Mouse (Mus musculus): ENCODE measurements at regions not wholly inside any gene's neighbourhood (a gene's known extent, or its start where the extent isn't known, plus 50 kb on each side); places are given as distances from the start of the nearest gene placed in this dataset.

DNA sequence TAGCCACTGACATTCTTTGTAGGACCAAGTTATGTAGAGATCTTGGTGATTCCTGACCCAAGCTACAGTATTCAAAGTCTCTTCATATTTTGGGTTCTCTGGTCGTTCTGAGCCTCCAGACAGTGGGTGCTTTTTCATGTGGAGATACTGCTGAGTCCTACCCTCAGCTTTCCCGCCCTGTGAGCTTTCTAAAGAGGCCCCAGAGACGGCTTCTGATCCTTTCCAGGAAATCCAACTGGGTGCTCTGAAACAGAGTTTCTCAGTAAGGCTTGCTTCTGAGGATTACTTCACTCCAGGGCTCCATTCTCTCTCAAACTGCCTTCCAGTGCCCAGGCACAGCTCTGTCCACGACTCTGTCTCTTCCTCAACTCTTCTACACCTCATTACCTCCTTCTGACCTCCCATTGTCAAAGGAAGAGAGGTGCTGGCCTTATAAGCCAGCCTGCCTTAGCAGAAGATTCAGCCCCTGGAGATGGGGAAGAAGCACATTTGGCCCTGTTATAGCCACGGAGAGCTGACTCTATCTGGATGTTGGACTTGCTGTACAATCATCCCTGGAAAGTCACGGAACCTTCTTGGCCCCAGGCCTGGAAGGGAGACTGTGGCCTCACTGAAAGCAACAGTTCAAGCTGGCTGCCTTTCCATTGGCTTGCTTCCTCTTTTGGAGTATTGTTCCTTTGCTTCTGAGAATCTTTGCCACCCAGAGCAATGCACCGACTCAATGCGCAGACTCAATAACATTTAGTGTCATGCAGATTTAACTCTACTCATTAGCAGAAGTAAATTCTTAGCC is 1306.9 kb upstream of the A1bg start:
- peak; percentile 9 for DNase-seq

DNA sequence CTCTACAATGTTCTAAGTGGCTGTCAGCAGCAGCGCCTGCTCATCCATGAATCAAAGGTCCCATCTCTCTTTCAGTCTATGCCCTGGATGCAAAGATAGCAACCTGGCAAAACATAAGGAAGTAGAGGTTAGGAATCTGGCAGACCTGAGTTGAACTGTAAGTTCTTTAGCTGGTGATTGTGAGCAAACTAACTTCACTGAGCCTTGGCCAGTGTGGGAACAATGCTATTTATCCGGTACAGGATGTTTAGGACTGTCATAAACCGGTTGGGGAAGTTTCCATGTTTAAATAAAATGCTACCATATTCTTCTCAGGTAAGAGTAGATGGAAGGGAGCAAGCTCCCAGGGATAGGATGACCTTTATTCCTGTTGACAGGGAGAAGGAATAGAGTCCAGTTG is 1306.2 kb upstream of the A1bg start:
- no peak for DNase-seq

DNA sequence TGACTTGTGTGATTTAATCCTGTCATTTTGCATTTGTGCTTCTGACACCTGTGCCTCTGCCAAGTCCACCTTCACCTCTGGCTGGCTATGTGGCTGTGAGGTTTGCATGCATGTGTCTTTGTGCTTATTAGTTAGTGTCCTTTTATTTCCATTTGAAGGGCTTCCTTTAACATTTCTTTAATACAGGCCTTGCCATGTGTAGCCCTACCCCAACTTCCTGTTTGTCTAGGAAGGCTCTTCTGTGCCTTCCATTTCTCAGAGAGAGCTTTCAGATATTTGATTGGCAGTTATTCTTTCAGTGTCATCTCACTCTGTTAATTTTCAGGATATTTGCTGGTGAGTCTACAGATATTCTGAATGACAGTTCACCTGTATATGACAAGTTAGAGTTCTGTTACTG is 1302.0 kb upstream of the A1bg start:
- no peak for DNase-seq

DNA sequence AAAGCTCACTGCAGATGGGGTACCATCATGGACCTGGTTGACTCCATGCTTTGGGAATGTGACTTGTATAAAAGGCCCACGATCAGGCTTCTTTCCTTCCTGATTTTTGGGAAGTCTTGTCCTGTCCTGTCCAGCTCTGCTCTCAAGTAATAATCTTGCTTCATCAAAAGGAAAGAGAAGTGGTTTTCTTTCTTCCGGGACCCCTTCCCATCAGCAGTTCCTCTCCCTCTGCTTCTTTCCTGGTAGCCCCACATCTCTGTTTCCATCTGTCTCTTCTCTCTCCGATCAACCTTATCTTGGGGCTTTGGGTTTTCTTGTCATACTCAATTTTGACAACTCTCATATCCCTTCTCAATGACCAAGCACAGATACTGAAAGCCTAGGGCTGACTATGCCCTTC is 1301.4 kb upstream of the A1bg start:
- no peak for DNase-seq

DNA sequence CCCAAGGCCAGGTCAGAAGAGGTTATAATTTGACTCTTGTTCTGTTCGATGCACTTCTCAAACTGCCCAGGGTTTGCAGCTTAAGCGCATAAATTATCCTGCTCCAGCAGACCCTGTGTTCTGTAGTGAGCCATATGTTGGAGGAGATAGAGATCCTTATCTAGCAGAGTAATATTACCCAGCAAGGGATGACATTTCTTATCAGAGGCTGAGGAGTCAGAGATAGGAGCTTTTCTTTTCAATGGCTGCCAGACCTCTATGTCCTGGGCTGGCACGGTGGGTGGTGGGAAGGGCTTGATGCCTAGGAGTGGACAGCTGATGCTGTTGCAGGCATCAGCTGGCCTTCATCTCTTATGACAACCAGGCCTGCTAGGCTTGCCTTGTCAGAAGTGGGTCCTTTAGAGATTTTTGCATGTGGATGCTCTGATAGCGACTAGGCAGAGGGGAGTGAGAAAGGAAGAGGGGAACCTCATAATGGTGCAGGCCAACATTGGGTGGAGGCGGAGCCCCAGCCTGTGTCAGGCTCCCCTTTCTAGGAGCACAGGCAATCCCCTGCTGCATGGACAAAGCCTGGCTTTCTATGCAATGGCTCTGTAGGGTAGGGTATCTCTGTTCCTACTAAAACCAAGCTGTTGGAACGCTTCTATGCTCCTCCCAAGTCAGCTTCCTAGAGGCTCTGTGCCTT is 1300.5 kb upstream of the A1bg start:
- DNase-seq: no peak

DNA sequence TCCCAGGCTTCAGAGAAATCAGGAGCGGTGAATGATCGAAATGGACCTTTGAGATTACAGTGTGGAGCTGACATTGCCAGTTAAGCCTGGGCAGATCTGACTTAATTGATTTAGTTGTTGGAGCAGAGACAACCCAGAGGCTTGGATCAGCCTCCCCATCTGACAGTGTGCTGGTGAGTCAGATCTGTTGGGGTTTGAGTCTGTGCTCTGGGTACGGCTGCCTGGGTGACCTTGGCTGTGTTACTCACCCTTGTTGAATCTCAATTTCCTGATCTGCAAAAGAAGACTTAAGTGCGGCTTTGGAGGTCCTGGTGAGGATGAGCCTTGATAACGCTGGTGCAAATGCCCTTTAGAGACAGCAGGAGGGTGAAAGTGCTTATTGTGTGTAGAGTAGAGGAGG is 1299.9 kb upstream of the A1bg start:
- DNase-seq: no peak

DNA sequence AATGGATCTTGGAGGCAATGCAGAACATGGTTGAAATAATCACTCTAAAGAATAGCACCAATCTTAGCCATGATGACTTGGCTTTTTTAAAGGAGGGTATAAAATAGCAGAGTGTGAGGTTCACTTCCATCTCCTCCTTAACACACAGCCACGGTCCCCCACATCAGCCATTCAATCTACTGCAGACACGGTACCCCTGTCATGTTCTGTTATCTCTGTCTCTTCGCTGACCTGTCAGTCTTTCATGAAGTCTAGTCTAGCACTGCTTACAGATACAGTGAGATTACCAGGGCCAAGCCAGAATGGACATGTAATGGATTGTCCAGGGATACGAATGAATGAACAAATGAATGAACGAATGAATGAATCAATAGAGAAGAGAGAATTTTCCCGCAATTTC is 1299.4 kb upstream of the A1bg start:
- no peak for DNase-seq

DNA sequence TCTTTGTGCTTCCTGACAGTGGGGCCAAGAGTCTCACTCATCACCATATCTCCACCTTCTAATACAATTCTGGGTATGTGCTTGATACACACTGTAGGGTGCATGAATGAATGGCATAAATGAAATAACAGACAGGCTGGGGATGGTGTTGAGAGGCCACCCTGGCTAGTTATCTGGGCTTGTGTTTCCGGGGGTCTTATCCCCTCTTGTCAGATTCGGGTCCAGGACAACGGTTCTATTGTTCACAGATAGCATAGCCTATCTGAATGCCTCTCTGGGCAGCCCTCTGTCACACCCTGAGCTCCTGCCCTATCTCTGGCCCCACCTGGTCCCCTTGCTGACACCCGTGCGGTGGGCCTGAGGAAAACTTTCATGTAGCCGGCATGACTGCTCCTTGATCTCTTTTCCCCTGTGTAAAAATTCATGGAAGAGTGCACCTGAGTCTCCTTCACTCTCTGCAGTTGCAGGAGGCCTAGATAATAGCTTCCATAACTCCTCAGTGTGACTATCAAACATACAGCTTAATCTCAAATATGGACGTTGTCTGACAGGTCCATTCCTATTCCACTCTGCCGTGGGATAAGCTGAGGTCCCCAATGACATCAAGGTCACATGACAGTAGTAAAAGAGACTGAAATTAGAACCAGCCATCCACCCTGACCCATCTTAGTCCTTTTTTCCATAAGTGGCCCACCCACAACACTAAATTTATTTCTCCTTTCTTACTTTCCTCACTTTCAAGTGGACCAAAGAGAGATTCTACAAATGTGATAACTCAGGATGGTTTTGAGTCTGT is 1298.4 kb upstream of the A1bg start:
- DNase-seq: no peak

DNA sequence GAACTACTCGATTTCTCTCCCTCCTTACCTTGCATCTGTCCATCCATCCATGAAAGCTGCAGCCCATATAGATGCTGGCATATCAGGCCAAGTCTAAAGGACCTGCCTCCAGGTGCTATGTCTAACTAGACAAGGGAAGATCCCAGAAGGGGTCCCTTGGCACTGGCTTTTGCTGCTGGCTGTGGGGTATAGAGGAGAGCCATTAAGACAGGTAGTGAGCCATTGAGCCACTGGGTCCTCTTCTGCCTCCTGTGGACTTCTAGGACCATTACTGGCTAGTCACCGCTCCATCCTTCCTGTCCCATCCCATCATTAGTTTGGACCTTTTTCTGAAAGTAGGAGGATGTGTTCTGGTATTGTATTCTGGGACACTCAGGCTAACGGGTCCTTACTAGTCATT is 1297.8 kb upstream of the A1bg start:
- no peak for DNase-seq

DNA sequence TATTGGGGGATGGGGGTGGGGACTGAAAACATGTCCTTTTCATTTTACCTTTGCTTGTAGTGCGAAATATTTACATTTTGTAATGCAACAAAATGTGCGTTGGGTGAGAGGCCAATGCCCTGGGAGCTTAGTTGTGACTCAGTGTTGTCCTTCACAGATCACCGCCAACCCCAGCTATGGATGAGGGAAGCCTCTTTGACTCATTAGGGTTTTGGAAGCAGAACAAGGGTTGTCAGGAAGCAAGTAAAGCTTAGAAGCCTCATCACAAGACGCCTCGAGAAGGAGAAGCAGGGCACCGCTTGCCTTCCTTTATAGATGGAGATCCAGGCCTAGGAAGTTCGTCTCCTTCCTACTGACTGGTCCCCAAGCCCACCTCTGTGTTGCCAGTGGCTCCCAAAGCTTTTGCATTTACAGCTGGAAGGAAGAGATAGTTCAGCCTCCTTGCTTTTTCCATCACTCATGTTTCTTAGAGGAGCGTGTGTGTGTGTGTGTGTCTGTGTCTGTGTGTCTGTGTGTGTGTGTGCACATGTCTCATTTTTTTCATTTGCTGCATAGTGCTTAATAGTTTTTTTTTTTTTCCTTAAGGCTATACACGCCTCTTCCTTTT is 1297.2 kb upstream of the A1bg start:
- DNase-seq: no peak

DNA sequence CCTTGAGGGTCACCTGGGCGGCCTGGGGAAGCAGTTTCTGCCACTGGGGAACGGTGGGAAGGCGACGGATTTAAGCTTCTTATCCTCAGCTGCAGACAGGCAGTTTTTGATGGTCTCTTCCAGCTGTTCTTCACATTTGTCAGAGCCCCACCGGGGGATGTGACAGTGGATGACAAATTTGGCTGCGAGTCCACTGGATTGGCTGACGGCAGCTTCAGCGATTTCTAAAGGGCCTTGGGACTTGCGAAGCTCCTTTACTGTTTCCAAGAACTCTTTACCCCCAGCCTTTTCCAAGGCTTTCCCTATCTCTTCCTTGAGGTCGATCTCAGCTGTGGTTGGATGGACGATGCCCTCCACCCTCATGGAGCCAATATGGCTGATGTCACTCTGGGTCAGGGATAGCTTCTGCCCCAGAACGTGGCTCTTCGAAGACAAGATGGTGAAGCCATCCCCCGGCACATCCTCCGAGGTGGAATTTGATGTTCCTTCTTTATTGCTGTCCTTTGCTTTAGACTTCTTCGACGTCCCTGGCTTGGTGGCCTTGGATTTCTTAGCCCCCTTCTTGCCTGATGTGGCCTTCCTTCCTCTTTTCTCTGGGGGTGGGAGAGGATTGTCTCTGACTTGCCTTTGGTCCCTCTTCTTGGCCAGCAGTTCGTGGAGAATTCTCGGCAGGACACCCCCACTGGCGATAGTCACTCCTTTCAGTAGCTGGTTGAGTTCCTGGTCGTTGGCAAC is 1295.7 kb upstream of the A1bg start:
- DNase-seq: no peak

DNA sequence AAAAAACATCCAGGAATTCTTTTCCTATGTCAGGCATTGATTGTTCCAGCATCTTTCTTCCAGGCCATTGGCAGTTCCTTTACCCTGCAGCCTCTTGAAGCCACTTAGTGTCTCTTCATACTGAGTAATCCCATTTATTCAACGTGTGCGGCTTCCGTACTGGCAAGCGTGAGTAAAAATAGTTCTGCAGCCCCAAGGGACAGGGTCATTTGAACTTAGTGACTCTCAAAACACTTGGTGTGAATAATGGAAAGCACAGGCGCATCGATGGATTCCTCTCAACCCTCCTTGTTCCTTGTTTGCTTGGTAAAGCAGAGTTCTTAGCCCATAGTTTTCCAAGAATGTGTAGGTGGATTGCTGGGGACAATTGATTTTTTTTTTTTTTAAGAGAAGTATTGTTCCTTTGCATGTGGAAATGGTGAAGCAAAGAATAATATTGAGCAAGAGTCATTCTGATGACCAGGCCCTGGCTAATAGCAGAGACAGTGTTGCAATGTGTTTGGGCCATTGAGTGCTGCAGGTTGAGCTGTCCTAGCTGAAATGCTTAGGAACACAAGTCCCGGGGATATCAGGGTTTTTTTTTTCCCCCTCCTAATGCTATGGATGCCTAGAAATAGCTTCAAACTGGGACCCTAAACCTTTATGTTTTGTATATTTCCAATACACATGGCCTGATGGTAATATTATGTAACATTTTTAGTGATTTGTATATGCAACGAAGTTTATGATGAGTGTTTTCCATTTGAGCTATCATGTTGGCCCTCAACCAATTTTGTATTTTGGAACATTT is 1294.1 kb upstream of the A1bg start:
- no peak for DNase-seq

DNA sequence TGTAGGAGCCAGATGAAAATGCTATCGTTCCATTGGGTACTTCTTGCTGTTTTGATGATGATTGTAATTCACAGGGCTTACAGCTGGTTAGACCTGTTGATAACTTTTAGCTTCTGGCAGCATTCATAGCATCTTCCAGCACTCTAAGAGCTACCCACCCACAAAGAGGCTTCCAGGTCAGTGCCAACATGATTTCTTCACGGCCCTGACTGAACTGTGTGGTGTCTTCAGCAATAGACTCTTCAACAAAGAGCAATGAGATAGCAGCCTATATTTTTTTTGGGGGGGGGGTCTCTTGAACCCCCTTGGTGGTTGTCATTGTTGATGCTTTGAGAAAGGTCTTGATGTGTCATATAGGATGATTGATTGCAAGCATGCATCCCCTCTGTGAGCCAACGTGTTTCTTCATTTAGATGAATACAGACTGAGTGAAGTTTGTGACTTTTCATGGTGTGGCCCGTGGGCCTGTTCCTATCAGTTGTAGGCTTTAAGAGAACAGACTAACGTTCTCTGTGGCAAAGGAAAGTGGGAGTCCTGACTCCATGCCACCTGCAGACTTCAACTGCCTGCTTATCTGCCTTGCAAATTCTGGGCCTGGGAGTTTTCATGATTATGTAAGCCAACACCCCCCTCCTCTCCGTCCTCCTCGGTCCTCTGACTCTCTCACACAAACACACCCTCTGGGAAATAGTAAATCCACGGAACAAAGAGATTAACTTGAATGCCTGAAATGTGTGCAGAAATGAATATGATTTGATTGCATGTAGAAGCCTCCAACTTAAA is 1293.0 kb upstream of the A1bg start:
- DNase-seq: no peak

DNA sequence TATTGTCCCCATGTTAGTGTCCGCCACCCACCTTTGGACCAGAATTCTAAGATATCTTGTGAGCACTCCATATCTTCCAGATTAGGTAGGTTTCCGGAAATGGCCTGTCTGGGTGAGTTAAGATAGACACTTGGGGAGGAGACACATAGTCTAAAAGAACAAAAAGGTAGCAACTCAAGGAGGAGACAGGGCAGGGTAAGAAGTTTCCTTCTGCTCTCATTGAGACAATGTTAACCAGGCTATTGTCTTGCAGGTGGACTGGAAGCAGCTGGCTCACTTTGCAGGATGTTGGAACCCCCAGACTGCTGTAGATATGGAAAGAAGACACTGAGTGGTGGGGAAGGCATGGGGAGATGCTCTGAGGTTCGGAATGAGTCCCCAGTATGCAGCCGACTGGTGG is 1291.5 kb upstream of the A1bg start:
- no peak for DNase-seq

DNA sequence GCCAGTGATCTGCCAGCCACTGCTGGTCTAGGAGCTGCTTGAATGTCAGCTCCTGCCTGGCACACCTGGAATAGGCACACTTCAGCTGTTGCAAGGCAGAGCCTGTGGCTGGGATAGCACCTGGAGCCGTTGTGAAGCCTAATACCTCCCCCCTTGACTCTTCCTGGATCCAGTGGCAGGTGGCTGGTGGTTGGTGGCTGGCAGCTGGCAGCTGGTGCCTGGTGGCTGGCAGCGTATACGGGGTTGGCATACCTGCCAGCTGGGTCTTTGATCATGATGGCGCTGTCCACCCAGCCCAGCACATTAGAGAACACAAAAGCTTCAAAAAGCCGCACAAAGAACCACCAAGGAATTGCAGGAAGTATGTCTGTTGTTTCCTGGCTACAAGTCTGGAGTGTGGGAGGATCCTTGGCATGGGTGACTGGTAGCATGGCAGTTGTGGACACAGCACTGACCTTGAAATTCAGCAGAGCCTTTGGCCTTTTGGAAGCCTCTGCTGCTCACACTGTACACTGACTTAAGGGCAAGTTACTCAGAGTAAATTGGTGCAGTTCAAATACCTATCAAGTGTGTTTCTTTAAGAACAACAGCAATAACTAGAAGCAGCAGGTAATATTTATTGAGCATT is 1289.6 kb upstream of the A1bg start:
- no peak for DNase-seq

DNA sequence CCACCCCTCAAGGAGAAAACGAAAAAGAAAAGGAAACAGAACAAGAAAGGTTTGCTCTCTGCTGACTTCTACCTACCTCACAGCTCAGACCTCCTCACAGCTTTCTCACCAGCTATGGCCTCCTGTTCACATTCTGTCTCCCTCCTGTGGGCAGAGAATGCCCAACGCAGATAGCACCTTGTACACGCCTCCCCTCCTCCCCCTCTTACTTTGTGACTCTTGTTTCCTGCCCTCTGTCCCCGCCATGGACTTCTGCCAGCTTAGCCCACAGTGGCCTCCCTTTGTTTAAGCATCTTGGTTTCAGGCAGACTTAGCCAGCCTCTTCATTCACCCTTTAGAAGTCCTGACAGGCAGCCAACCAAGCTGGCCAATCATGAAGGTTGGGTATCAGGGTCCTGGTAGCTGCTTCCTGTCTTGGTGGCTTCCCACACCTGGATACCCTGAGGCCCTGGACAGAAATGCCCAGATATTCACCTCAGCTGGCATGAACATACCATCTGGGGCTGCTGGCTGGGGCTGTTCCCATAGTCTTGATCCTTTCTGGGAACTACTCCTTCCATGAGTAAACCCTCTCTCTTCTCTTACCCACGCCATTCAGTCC is 1287.2 kb upstream of the A1bg start:
- no peak for DNase-seq

DNA sequence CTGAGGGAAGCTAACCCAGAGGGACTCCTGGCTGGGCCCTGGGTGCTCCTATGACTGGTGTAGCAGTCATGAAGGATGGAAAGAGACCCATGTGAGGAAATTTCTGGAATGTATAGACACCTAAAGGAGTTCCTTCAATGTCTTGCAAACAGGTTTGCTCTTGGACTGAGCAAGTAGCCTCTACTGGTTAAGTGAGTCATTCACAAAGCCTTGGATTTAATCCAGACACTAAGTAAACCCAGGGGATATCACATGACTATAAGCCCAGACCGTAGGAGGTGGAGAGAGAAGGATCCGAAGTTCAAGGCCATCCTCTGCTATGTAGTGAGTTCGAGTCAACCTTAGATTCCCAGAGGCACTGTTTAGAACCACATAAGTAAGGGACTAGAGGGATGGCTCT is 1286.5 kb upstream of the A1bg start:
- DNase-seq: no peak

DNA sequence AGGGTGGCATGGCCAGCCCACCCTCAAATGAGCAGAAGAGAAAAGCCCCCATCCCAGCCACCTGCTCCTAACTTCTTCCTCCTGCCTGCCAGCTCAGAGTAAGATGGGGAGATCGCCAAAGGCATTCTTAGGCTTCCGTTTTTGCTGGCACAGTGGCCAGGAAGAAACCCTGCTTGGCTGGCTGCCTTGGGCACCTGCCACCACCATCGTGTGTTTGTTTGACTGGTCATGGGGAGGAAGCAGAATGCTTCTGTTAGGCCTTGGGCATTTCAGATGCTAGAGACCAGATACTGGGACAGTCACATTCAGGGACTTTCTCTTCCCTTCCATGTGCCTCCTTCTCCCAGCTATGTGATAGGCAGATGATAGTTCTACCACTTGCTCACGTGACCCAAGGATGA is 1283.7 kb upstream of the A1bg start:
- DNase-seq: no peak

DNA sequence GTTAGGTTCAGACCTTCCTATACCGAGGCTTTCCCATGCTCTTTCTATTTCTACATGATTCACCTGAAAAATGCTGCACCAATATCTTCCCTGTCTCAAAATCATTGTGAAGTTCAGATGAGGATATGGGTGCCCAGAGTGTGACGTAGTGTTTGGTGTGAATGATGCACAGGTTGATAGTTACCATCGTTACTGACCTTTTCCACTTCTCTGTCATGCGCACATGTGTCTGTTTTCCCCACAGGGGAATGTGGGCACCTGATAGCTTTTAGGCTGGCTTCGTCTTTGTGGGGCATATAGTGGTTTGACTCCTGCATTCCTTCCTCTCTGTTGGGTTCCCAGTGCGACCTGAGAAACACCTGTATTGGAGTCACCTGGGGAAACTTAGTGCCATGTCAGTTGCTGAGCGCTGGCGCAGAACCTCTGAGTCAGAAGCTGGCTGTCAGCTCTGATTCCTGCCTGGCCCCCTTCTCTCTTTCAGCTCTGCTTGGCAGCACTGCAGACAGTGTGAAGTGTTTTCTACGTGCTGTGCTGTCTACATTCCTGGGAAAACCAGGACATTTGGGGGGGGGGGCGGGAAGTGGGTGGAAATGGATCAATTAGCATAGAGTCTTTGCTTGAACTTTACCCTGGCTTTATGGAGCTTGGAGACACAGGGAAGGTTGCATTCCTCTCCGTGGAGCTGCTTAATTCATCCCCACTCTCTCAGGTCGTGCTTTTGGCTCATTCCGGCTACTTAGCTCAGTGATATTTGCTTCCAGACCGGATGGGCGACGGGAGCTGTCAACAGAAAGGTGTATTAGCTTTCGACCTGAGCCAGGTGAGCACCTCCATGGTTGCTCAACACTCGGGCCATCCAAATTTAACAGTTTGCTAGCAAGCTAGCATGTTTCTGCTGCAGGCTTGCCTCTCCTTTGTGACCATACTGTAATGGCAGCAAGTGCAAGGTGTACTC is 1281.4 kb upstream of the A1bg start:
- no peak for DNase-seq
